Mouse (Mus musculus) neural tube, embryonic 13.5 days (tissue): ENCODE data around the gene Trhde. TPM values are rescaled to one million over a fixed set of nuclear protein-coding genes. Genes with fewer than 3 reads are reported as not detected.
A peak's percentile ranks its signal among the peaks of the same experiment; 100 is the strongest.

ENCODE experiments used
- ATAC-seq: fragments of 200-750 bp; cut with Nextera tagmentation; 2 replicates; pipeline ENCODE4 v1.8.0; 2017; ENCODE audit warnings: low read depth, mild to moderate bottlenecking, moderate TSS enrichment, moderate library complexity
- H3K27ac ChIP-seq: fragments of 300-500 bp; sonication (generic); replicated peaks from 2 replicates; pipeline ENCODE4 v1.5.1; 2015; ENCODE audit warnings: moderate library complexity, mild to moderate bottlenecking, inconsistent platforms
- H3K27me3 ChIP-seq: fragments of 300-500 bp; sonication (generic); 2 replicates; pipeline ENCODE4 v1.6.1; 2015; ENCODE audit warnings: mild to moderate bottlenecking, inconsistent platforms
- H3K36me3 ChIP-seq: fragments of 300-500 bp; sonication (generic); 2 replicates; pipeline ENCODE4 v1.6.1; 2015; ENCODE audit warnings: mild to moderate bottlenecking, inconsistent platforms
- H3K4me1 ChIP-seq: fragments of 300-500 bp; sonication (generic); replicated peaks from 2 replicates; pipeline ENCODE4 v1.6.1; 2015; ENCODE audit warnings: inconsistent platforms
- H3K4me2 ChIP-seq: fragments of 300-500 bp; sonication (generic); 2 replicates; pipeline ENCODE4 v1.6.1; 2015; ENCODE audit warnings: inconsistent platforms, mild to moderate bottlenecking, moderate library complexity
- H3K4me3 ChIP-seq: fragments of 300-500 bp; sonication (generic); 2 replicates; pipeline ENCODE4 v1.5.1; 2015; ENCODE audit warnings: mild to moderate bottlenecking, inconsistent platforms
- H3K9ac ChIP-seq: fragments of 300-500 bp; sonication (generic); 2 replicates; pipeline ENCODE4 v1.6.1; 2015; ENCODE audit warnings: moderate library complexity, mild to moderate bottlenecking, inconsistent platforms
- H3K9me3 ChIP-seq: fragments of 300-500 bp; sonication (generic); 2 replicates; pipeline ENCODE4 v1.6.1; 2016; ENCODE audit warnings: inconsistent platforms
- WGBS: fragments of 180-500 bp; shearing (Covaris S2); methylation state at CpG from one replicate; pipeline ENCODE4 v1.1.7; 2015; 5-methylcytosine and 5-hydroxymethylcytosine counted together
- polyA plus RNA-seq: library from polyadenylated mRNA; unstranded; fragments of >200 nt; fragmentation: Nextera tagmentation; extraction: Ambion mirVana; gene quantifications from 2 replicates; pipeline ENCODE4 v1.2.1, GENCODE M21; 2015

Gene Trhde
- polyA plus RNA-seq, 1 experiment from 2014 or later, result 4.4 TPM

DNA sequence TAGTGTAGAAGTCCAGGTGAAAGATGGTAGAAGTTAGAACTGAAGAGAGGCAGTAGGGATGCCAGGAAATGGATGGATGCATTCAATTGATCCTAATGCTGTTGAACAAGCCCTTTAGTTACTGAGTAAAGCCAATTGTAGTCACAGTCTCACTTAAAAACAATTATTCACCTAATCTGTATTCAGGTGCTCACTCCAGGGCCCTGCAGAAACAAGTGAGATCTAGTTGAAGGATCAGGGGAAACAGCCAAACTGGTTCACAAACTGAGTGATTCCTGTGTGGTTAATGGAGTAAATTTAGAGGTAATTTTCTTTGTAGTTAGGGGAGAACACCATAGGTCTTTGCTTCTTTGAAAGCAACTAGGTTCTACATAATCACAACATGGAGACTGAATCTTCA lies 100.3 kb downstream of the Trhde start:
- Histone ChIP-seq H3K36me3 (no peaks in the 10 kb centered on the region), H3K4me2 (no peak overlapping the region), H3K4me3 (no peak overlapping the region), H3K27me3 (peaks cover 14% of the 10 kb centered on the region), H3K4me1 (no peaks in the 10 kb centered on the region), H3K9me3 (no peaks in the 10 kb centered on the region), H3K9ac (no peak overlapping the region), H3K27ac (no peak overlapping the region)
- no peak for ATAC-seq

DNA sequence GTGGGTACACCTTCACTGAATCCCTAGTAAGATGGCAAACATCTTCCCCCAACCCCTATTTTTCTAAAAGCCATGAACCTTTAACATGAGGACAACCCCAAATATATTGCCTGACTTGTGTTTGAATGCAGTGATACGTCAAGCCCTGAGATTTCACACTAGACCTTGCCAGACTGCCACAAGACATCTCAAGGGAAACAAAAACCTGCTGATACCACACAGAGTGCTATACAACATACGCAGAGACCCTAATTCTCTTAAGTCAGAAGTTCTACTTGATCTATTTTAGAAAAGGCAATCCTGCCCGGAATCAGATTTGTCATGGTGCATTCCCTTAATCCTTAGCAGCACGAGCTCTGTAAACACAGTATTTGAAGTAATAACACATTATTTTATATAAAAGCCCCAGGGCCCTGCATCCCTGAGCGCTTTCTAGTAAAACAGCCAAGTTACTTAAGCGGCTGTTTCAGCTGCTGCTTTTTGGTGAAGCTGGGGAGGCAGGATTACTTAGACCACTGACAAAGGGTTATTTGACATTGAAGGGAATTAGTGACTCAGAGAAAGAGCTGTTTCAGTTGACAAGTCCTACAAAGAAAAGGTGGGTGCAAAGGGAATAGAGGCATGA lies 130.2 kb downstream of the Trhde start:
- no peaks in the 10 kb centered on the region for H3K4me1 ChIP-seq
- WGBS, result 72% methylated on average over 6 of the region's 6 CpGs
- H3K27me3 ChIP-seq, result no peaks in the 10 kb centered on the region
- H3K27ac ChIP-seq, result no peak overlapping the region
- no peaks in the 10 kb centered on the region for H3K9me3 ChIP-seq
- no peaks in the 10 kb centered on the region for H3K36me3 ChIP-seq
- H3K4me2 ChIP-seq, result no peak overlapping the region
- ATAC-seq, result no peak
- no peak overlapping the region for H3K9ac ChIP-seq
- H3K4me3 ChIP-seq, result no peak overlapping the region

- Histone ChIP-seq H3K9me3 (no peaks in the 10 kb centered on the region), H3K27me3 (no peaks in the 10 kb centered on the region), H3K9ac (no peak overlapping the region), H3K4me2 (no peak overlapping the region), H3K4me3 (no peak overlapping the region), H3K4me1 (no peaks in the 10 kb centered on the region), H3K36me3 (no peaks in the 10 kb centered on the region), H3K27ac (no peak overlapping the region)
- no peak for ATAC-seq
- WGBS, result 88% methylated on average over 3 of the region's 3 CpGs
Measured at GRCm38 (mm10) chr10:114593046-114593445, 209.1 kb downstream of the Trhde start.

GRCm38 (mm10) chr10:114578926-114579325 lies 223.2 kb downstream of the Trhde start:
- no peak overlapping the region for H3K27ac ChIP-seq
- no peaks in the 10 kb centered on the region for H3K4me1 ChIP-seq
- no peaks in the 10 kb centered on the region for H3K9me3 ChIP-seq
- H3K27me3 ChIP-seq, result no peaks in the 10 kb centered on the region
- no peak overlapping the region for H3K4me2 ChIP-seq
- ATAC-seq, result no peak
- no peaks in the 10 kb centered on the region for H3K36me3 ChIP-seq
- no peak overlapping the region for H3K4me3 ChIP-seq
- 79% methylated on average over 2 of the region's 2 CpGs for WGBS
- H3K9ac ChIP-seq, result no peak overlapping the region

- Histone ChIP-seq H3K4me2 (no peak overlapping the region), H3K9me3 (no peaks in the 10 kb centered on the region), H3K4me3 (no peak overlapping the region), H3K27me3 (no peaks in the 10 kb centered on the region), H3K9ac (no peak overlapping the region), H3K36me3 (no peaks in the 10 kb centered on the region), H3K4me1 (no peaks in the 10 kb centered on the region), H3K27ac (no peak overlapping the region)
- 92% methylated on average over 1 of the region's 1 CpGs for WGBS
- ATAC-seq, result no peak
Measured at GRCm38 (mm10) chr10:114567891-114568290, 234.2 kb downstream of the Trhde start.

GRCm38 (mm10) chr10:114509186-114509585 lies 292.9 kb downstream of the Trhde start:
- no peak overlapping the region for H3K4me2 ChIP-seq
- no peak overlapping the region for H3K4me3 ChIP-seq
- H3K27me3 ChIP-seq, result no peaks in the 10 kb centered on the region
- no peak overlapping the region for H3K9ac ChIP-seq
- no peaks in the 10 kb centered on the region for H3K36me3 ChIP-seq
- no peak overlapping the region for H3K27ac ChIP-seq
- 84% methylated on average over 1 of the region's 1 CpGs for WGBS
- ATAC-seq, result no peak
- H3K4me1 ChIP-seq, result no peaks in the 10 kb centered on the region
- H3K9me3 ChIP-seq, result no peaks in the 10 kb centered on the region

DNA sequence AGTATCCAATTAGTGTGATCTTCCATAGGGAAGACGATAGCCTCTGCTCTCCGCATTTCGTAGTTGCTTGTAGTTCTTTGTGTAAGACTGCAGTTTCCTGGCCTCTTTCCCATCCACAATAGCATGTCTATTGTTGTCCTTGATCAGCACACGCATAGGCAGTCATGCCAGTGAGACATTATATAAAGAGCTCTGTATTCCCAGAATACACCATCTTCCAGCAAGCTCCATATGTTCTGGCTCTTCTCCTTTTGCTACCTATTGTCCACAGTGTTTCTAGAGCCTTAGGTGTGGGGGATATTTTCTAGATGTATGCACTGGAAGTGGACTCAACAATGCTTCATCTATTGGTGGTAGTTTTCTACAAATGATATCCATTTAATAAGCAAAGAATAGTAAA lies 313.3 kb downstream of the Trhde start:
- Histone ChIP-seq H3K9me3 (no peaks in the 10 kb centered on the region), H3K9ac (no peak overlapping the region), H3K27me3 (no peaks in the 10 kb centered on the region), H3K36me3 (no peaks in the 10 kb centered on the region), H3K4me3 (no peak overlapping the region), H3K27ac (no peak overlapping the region), H3K4me2 (no peak overlapping the region), H3K4me1 (no peaks in the 10 kb centered on the region)
- WGBS, result 83% methylated on average over 4 of the region's 4 CpGs
- no peak for ATAC-seq

- ATAC-seq, result no peak
- H3K36me3 ChIP-seq, result no peaks in the 10 kb centered on the region
- H3K4me3 ChIP-seq, result no peak overlapping the region
- no peaks in the 10 kb centered on the region for H3K4me1 ChIP-seq
- no peak overlapping the region for H3K9ac ChIP-seq
- WGBS, result 78% methylated on average over 3 of the region's 3 CpGs
- H3K9me3 ChIP-seq, result no peaks in the 10 kb centered on the region
- H3K27me3 ChIP-seq, result no peaks in the 10 kb centered on the region
- H3K4me2 ChIP-seq, result no peak overlapping the region
- no peak overlapping the region for H3K27ac ChIP-seq
Measured at GRCm38 (mm10) chr10:114455591-114455990, 346.5 kb downstream of the Trhde start.

- Histone ChIP-seq H3K36me3 (no peaks in the 10 kb centered on the region), H3K4me1 (no peaks in the 10 kb centered on the region), H3K4me3 (no peak overlapping the region), H3K27ac (no peak overlapping the region), H3K27me3 (no peaks in the 10 kb centered on the region), H3K4me2 (no peak overlapping the region), H3K9ac (no peak overlapping the region), H3K9me3 (no peaks in the 10 kb centered on the region)
- 71% methylated on average over 6 of the region's 6 CpGs for WGBS
- ATAC-seq, result no peak
Measured at GRCm38 (mm10) chr10:114448116-114448515, 354.0 kb downstream of the Trhde start.

DNA sequence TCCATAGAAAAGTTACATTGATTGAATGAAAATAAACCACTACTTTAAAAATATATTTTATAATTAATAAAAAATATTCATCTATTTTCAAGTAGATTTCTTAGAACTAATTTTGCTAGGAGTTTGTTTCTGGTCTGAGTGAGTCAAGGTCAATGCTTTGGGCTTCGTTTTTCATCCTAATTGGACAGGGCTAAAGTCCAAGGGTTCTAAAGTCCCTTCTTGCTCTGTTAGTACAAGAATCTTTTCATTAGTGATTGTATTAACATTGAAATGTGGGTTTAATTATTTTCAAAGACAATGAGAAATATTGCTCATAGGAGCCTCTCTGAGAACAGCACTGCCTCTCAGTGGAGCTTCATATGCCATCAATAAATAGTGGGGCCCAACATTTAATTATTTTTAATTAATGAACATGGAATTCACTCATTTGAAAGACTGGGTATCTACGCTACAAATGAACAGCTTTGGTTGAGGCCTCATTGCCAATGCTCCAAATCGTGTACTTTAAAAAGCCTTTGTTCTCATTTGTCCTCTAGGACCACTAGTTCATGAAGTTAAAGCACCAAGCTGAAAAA lies 383.1 kb downstream of the Trhde start:
- Histone ChIP-seq H3K9me3 (no peaks in the 10 kb centered on the region), H3K27ac (no peak overlapping the region), H3K27me3 (no peaks in the 10 kb centered on the region), H3K4me3 (no peak overlapping the region), H3K4me1 (no peaks in the 10 kb centered on the region), H3K4me2 (no peak overlapping the region), H3K9ac (no peak overlapping the region), H3K36me3 (no peaks in the 10 kb centered on the region)
- no peak for ATAC-seq
- 67% methylated on average over 3 of the region's 3 CpGs for WGBS

GRCm38 (mm10) chr10:114415717-114416116 lies 386.4 kb downstream of the Trhde start:
- no peaks in the 10 kb centered on the region for H3K9me3 ChIP-seq
- no peak overlapping the region for H3K4me2 ChIP-seq
- H3K4me3 ChIP-seq, result no peak overlapping the region
- WGBS, result 90% methylated on average over 2 of the region's 2 CpGs
- H3K9ac ChIP-seq, result no peak overlapping the region
- no peaks in the 10 kb centered on the region for H3K4me1 ChIP-seq
- no peak overlapping the region for H3K27ac ChIP-seq
- no peaks in the 10 kb centered on the region for H3K27me3 ChIP-seq
- no peaks in the 10 kb centered on the region for H3K36me3 ChIP-seq
- ATAC-seq, result no peak

DNA sequence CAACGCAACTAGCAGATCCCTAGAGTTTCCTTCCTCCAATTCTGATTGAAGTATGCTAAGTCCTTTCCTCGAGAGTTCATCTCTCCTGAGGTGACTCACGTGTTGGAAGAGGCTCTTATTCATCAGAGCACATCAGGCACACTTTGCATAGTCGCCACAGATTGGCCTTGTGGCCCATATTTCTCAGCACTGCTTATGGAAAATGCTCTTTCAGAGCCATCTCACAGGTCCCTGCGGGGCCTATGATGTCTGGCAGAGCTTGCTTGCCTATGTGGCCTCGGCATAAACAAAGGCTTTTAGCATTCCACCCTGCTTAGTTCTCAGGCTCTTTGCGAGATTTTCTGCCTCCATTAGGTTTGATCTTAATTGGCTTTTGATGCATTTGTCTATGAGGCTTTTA lies 396.8 kb downstream of the Trhde start:
- no peaks in the 10 kb centered on the region for H3K4me1 ChIP-seq
- peak; percentile 53; the same call in 1 of the 2 replicates for ATAC-seq
- H3K36me3 ChIP-seq, result no peaks in the 10 kb centered on the region
- no peaks in the 10 kb centered on the region for H3K27me3 ChIP-seq
- 50% methylated on average over 7 of the region's 7 CpGs for WGBS
- H3K9ac ChIP-seq, result no peak overlapping the region
- no peak overlapping the region for H3K27ac ChIP-seq
- no peak overlapping the region for H3K4me2 ChIP-seq
- H3K4me3 ChIP-seq, result no peak overlapping the region
- H3K9me3 ChIP-seq, result no peaks in the 10 kb centered on the region

GRCm38 (mm10) chr10:114403795-114404194 lies 398.3 kb downstream of the Trhde start:
- H3K9ac ChIP-seq, result no peak overlapping the region
- H3K4me1 ChIP-seq, result no peaks in the 10 kb centered on the region
- H3K27me3 ChIP-seq, result no peaks in the 10 kb centered on the region
- no peaks in the 10 kb centered on the region for H3K36me3 ChIP-seq
- WGBS, result 82% methylated on average over 2 of the region's 2 CpGs
- no peak overlapping the region for H3K4me2 ChIP-seq
- no peak overlapping the region for H3K4me3 ChIP-seq
- ATAC-seq, result no peak
- no peak overlapping the region for H3K27ac ChIP-seq
- H3K9me3 ChIP-seq, result no peaks in the 10 kb centered on the region
